Mouse (Mus musculus) ES-Bruce4 (cell line): ENCODE measurements at regions not wholly inside any gene's neighbourhood (a gene's known extent, or its start where the extent isn't known, plus 50 kb on each side); places are given as distances from the start of the nearest gene placed in this dataset.

Experiments used
- H3K27ac ChIP-seq: 2 replicates; pipeline ENCODE4 v1.5.1; 2012; ENCODE audit warnings: low read length, inconsistent platforms; ENCODE audit not compliant: insufficient read depth
- H3K27me3 ChIP-seq: 2 replicates; pipeline ENCODE4 v1.6.1; 2012; ENCODE audit warnings: mild to moderate bottlenecking, low read length, inconsistent platforms; ENCODE audit not compliant: control insufficient read depth, poor library complexity, insufficient read depth, severe bottlenecking
- H3K36me3 ChIP-seq: 2 replicates; pipeline ENCODE4 v1.6.1; 2012; ENCODE audit warnings: inconsistent platforms, mild to moderate bottlenecking, low read length, moderate library complexity; ENCODE audit not compliant: control insufficient read depth, poor library complexity, insufficient read depth, severe bottlenecking
- H3K4me1 ChIP-seq: one replicate; pipeline ENCODE4 v1.8.1; 2011; ENCODE audit warnings: low read length; ENCODE audit not compliant: control insufficient read depth, insufficient read depth
- H3K4me3 ChIP-seq: 2 replicates; pipeline ENCODE4 v1.5.1; 2011; ENCODE audit warnings: low read depth, mild to moderate bottlenecking, low read length
- H3K9ac ChIP-seq: 2 replicates; pipeline ENCODE4 v1.6.1; 2012; ENCODE audit warnings: low read depth, mild to moderate bottlenecking, inconsistent platforms; ENCODE audit not compliant: poor library complexity, severe bottlenecking
- H3K9me3 ChIP-seq: replicated peaks from 2 replicates; pipeline ENCODE4 v1.6.1; 2012; ENCODE audit warnings: mild to moderate bottlenecking, low read length, inconsistent platforms; ENCODE audit not compliant: control insufficient read depth, poor library complexity, insufficient read depth, severe bottlenecking
- CTCF ChIP-seq: IDR thresholded peaks from one replicate; pipeline ENCODE4 v1.8.1; 2011; ENCODE audit warnings: low read depth, low read length
- EP300 ChIP-seq: IDR thresholded peaks from 2 replicates; pipeline ENCODE4 v1.6.1; 2011; ENCODE audit warnings: low read depth, low read length; ENCODE audit not compliant: insufficient read depth
- POLR2A ChIP-seq: IDR thresholded peaks from one replicate; pipeline ENCODE4 v1.8.1; 2011; ENCODE audit warnings: low read length; ENCODE audit not compliant: insufficient read depth

- Histone ChIP-seq H3K9me3 (no peaks in the 10 kb centered on the region), H3K27ac (no peak overlapping the region), H3K4me1 (no peaks in the 10 kb centered on the region), H3K9ac (no peak overlapping the region), H3K27me3 (no peaks in the 10 kb centered on the region), H3K36me3 (no peaks in the 10 kb centered on the region), H3K4me3 (no peak overlapping the region)
- no peak for TF ChIP-seq POLR2A
- no peak for TF ChIP-seq EP300
- TF ChIP-seq CTCF = no peak
These were observed 353.0 kb downstream of the Nucb2 start for GRCm38 (mm10) chr7:116857141-116857540.

GRCm38 (mm10) chr7:116857744-116858143 is 353.6 kb downstream of the Nucb2 start:
- Histone ChIP-seq H3K9me3 (no peaks in the 10 kb centered on the region), H3K4me3 (no peak overlapping the region), H3K9ac (no peak overlapping the region), H3K27ac (no peak overlapping the region), H3K27me3 (no peaks in the 10 kb centered on the region), H3K4me1 (no peaks in the 10 kb centered on the region), H3K36me3 (no peaks in the 10 kb centered on the region)
- TF ChIP-seq POLR2A (no peak), EP300 (no peak), CTCF (no peak)

- no peaks in the 10 kb centered on the region for H3K4me1 ChIP-seq
- TF ChIP-seq EP300 = no peak
- TF ChIP-seq POLR2A = no peak
- no peak for TF ChIP-seq CTCF
- H3K27me3 ChIP-seq = no peaks in the 10 kb centered on the region
- no peaks in the 10 kb centered on the region for H3K9me3 ChIP-seq
- H3K9ac ChIP-seq = no peak overlapping the region
- H3K27ac ChIP-seq = no peak overlapping the region
- H3K4me3 ChIP-seq = no peak overlapping the region
- H3K36me3 ChIP-seq = no peaks in the 10 kb centered on the region
These were observed 378.2 kb downstream of the Nucb2 start for GRCm38 (mm10) chr7:116882268-116882964.

GRCm38 (mm10) chr7:116893846-116894245 is 389.7 kb downstream of the Nucb2 start:
- Histone ChIP-seq H3K4me1 (no peaks in the 10 kb centered on the region), H3K9me3 (no peaks in the 10 kb centered on the region), H3K36me3 (no peaks in the 10 kb centered on the region), H3K4me3 (no peak overlapping the region), H3K27me3 (no peaks in the 10 kb centered on the region), H3K9ac (no peak overlapping the region), H3K27ac (no peak overlapping the region)
- TF ChIP-seq CTCF (no peak), EP300 (no peak), POLR2A (no peak)

- no peak overlapping the region for H3K27ac ChIP-seq
These were observed 411.6 kb downstream of the Nucb2 start for GRCm38 (mm10) chr7:116915797-116916196.

GRCm38 (mm10) chr7:116917921-116918670 is 413.9 kb downstream of the Nucb2 start:
- no peaks in the 10 kb centered on the region for H3K36me3 ChIP-seq
- H3K27ac ChIP-seq = no peak overlapping the region
- no peak overlapping the region for H3K4me3 ChIP-seq
- no peak overlapping the region for H3K9ac ChIP-seq
- no peak for TF ChIP-seq CTCF
- TF ChIP-seq EP300 = no peak
- TF ChIP-seq POLR2A = no peak
- no peaks in the 10 kb centered on the region for H3K9me3 ChIP-seq
- H3K4me1 ChIP-seq = no peaks in the 10 kb centered on the region
- H3K27me3 ChIP-seq = no peaks in the 10 kb centered on the region

More at GRCm38 (mm10) chr7:116915797-116916196, 411.6 kb downstream of the Nucb2 start:
- no peak overlapping the region for H3K4me3 ChIP-seq
- no peaks in the 10 kb centered on the region for H3K4me1 ChIP-seq
- H3K9ac ChIP-seq = no peak overlapping the region
- no peak for TF ChIP-seq POLR2A
- TF ChIP-seq CTCF = no peak
- TF ChIP-seq EP300 = no peak
- H3K36me3 ChIP-seq = no peaks in the 10 kb centered on the region
- no peaks in the 10 kb centered on the region for H3K9me3 ChIP-seq
- no peaks in the 10 kb centered on the region for H3K27me3 ChIP-seq
